Mouse (Mus musculus) neural tube, embryonic 14.5 days (tissue): ENCODE measurements around the gene Tnn. TPM values are rescaled to one million over a fixed set of nuclear protein-coding genes. Genes with fewer than 3 reads are reported as not detected.

Experiments
- ATAC-seq: fragments of 200-750 bp; cut with Nextera tagmentation; 2 replicates; pipeline ENCODE4 v1.8.0; 2017; ENCODE audit warnings: low read depth, mild to moderate bottlenecking, moderate TSS enrichment, moderate library complexity
- H3K27ac ChIP-seq: fragments of 300-500 bp; sonication (generic); 2 replicates; pipeline ENCODE4 v1.5.1; 2014; ENCODE audit warnings: low read depth, mild to moderate bottlenecking, control low read depth, low read length, moderate library complexity, mixed read lengths
- H3K27me3 ChIP-seq: fragments of 300-500 bp; sonication (generic); 2 replicates; pipeline ENCODE4 v1.6.1; 2014; ENCODE audit warnings: low read length; ENCODE audit not compliant: control insufficient read depth, insufficient read depth
- H3K36me3 ChIP-seq: fragments of 300-500 bp; sonication (generic); 2 replicates; pipeline ENCODE4 v1.6.1; 2014; ENCODE audit warnings: low read length, mixed read lengths; ENCODE audit not compliant: control insufficient read depth, insufficient read depth
- H3K4me1 ChIP-seq: fragments of 300-500 bp; sonication (generic); 2 replicates; pipeline ENCODE4 v1.6.1; 2014; ENCODE audit warnings: low read length; ENCODE audit not compliant: control insufficient read depth, insufficient read depth
- H3K4me2 ChIP-seq: fragments of 300-500 bp; sonication (generic); 2 replicates; pipeline ENCODE4 v1.6.1; 2014; ENCODE audit warnings: mild to moderate bottlenecking, low read depth, low read length, control low read depth
- H3K4me3 ChIP-seq: fragments of 300-500 bp; sonication (generic); 2 replicates; pipeline ENCODE4 v1.5.1; 2014; ENCODE audit warnings: low read depth, low read length, control low read depth, mixed read lengths
- H3K9ac ChIP-seq: fragments of 300-500 bp; sonication (generic); replicated peaks from 2 replicates; pipeline ENCODE4 v1.6.1; 2014; ENCODE audit warnings: low read depth, mild to moderate bottlenecking, control low read depth, low read length, mixed read lengths
- H3K9me3 ChIP-seq: fragments of 300-500 bp; sonication (generic); 2 replicates; pipeline ENCODE4 v1.6.1; 2016; ENCODE audit warnings: low read length; ENCODE audit not compliant: control insufficient read depth
- WGBS: fragments of 180-500 bp; shearing (Covaris S2); extraction: QIAGEN DNeasy Blood & Tissue Kit; methylation state at CpG from one replicate; pipeline ENCODE4 v1.1.7; 2014; 5-methylcytosine and 5-hydroxymethylcytosine counted together
- polyA plus RNA-seq: library from polyadenylated mRNA; unstranded; fragments of >200 nt; fragmentation: Nextera tagmentation; extraction: Ambion mirVana; gene quantifications from 2 replicates; pipeline ENCODE4 v1.2.1, GENCODE M21; 2014

The Tnn gene
- polyA plus RNA-seq, 1 experiment from 2014 or later = 0.19 TPM

DNA sequence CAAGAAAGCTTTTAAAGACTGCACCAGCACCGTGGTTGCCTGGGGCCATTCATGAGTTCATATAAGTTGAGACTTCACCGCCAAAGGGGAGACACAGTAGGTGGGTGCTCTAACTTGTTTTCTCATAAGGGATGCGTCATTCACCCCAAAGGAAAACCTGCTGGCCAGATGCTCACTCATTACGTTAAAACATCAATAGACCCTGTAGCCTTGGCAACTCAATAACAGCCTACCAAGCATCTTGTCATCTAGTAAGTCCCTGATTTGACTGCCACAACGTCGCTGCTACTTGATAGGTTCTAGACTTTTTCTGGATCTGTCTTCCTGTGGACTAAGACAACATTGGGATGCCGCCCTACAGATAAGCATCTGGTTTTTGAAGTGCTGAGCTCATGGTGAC is 111.0 kb downstream of the Tnn start:
- ATAC-seq = no peak
- no peaks in the 10 kb centered on the region for H3K36me3 ChIP-seq
- H3K27ac ChIP-seq = no peak overlapping the region
- H3K4me1 ChIP-seq = no peaks in the 10 kb centered on the region
- WGBS = 83% methylated on average over 7 of the region's 7 CpGs
- H3K9ac ChIP-seq = no peak overlapping the region
- no peak overlapping the region for H3K4me2 ChIP-seq
- H3K9me3 ChIP-seq = no peaks in the 10 kb centered on the region
- no peaks in the 10 kb centered on the region for H3K27me3 ChIP-seq
- no peak overlapping the region for H3K4me3 ChIP-seq

DNA sequence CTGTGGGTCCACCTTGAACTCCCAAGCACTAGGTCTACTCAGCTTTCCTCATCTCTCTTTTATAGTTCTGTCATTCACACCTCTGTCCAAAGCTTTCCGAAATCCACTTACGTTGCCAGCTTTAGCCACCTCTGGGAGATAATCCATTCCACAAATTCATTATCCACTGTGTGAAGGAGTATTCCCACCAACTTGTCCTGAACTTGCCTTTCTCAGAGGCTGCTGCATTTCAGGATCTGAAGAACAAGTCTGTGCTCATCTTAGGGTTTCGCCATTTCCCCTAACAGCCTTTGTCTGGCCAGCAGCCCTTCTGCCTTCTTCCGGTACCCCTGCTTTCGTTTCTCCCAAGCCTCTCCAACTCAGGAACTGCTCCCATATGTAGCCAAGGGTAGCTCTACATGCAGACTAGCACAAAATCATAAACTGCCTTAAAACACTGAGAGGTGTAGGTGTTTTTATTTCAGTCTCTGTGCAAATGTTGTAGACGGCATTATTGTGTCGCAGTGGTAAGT is 112.1 kb downstream of the Tnn start:
- H3K4me2 ChIP-seq = no peak overlapping the region
- H3K27ac ChIP-seq = no peak overlapping the region
- H3K27me3 ChIP-seq = no peaks in the 10 kb centered on the region
- WGBS = 94% methylated on average over 7 of the region's 7 CpGs
- no peak for ATAC-seq
- no peaks in the 10 kb centered on the region for H3K4me1 ChIP-seq
- no peaks in the 10 kb centered on the region for H3K9me3 ChIP-seq
- no peak overlapping the region for H3K4me3 ChIP-seq
- H3K36me3 ChIP-seq = no peaks in the 10 kb centered on the region
- no peak overlapping the region for H3K9ac ChIP-seq

- 69% methylated on average over 7 of the region's 7 CpGs for WGBS
- ATAC-seq = no peak
- no peak overlapping the region for H3K4me3 ChIP-seq
- H3K27ac ChIP-seq = no peak overlapping the region
- H3K9ac ChIP-seq = no peak overlapping the region
- H3K4me1 ChIP-seq = no peaks in the 10 kb centered on the region
- H3K4me2 ChIP-seq = no peak overlapping the region
- no peaks in the 10 kb centered on the region for H3K36me3 ChIP-seq
- H3K9me3 ChIP-seq = no peaks in the 10 kb centered on the region
- H3K27me3 ChIP-seq = no peaks in the 10 kb centered on the region
Observed at GRCm38 (mm10) chr1:160039951-160040645, 113.3 kb downstream of the Tnn start.

DNA sequence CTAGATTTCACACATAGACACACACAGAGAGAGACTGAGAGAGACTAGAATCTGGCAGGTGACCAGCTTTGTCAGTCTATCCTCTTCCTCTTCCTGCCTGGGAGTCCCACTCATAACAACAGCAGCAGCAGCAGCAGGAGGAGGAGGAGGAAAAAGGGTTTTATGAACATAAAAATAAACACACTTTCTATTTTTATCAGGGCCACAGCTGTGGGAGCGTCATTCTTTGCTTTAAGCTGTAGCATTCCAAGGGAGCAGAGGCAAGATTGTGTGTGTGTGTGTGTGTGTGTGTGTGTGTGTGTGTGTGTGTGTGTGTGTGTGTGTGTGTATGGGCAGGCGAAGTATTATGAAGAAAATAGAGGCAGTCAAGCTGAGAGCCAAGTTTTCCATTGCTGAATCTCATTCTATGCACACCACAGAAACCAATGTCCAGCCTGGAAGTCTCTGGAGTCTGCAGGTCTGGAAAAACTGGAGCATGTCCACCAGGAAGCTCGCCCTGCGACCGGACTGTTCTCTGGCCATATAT is 116.3 kb downstream of the Tnn start:
- H3K27me3 ChIP-seq = no peaks in the 10 kb centered on the region
- no peak overlapping the region for H3K27ac ChIP-seq
- no peaks in the 10 kb centered on the region for H3K4me1 ChIP-seq
- H3K4me2 ChIP-seq = no peak overlapping the region
- no peaks in the 10 kb centered on the region for H3K9me3 ChIP-seq
- H3K9ac ChIP-seq = no peak overlapping the region
- ATAC-seq = no peak
- H3K4me3 ChIP-seq = no peak overlapping the region
- WGBS = 88% methylated on average over 5 of the region's 5 CpGs
- H3K36me3 ChIP-seq = no peaks in the 10 kb centered on the region

DNA sequence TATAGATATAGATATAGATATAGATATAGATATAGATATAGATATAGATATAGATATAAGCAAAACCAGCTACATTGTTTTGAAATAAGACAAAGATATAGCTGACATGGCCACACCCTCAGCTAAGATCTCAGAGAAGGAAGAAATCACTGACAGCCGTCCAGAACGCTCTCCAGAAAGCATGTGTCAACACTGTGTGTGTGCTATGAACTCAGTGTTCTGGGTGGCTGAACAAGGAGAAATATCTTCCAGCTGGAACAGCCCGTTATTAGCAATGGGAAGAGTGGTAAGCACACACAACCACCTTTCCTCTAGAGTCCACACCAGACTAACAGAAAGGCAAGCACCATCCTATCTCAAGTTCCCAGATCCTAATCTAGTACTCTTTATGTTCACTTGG is 117.8 kb downstream of the Tnn start:
- no peaks in the 10 kb centered on the region for H3K4me1 ChIP-seq
- no peak for ATAC-seq
- H3K27ac ChIP-seq = no peak overlapping the region
- no peaks in the 10 kb centered on the region for H3K27me3 ChIP-seq
- H3K4me2 ChIP-seq = no peak overlapping the region
- H3K36me3 ChIP-seq = no peaks in the 10 kb centered on the region
- no peak overlapping the region for H3K4me3 ChIP-seq
- H3K9me3 ChIP-seq = no peaks in the 10 kb centered on the region
- H3K9ac ChIP-seq = no peak overlapping the region
- 74% methylated on average over 3 of the region's 3 CpGs for WGBS

Other genes starting within 250 kb of the Tnn start
- gene 4930523C07Rik, start 109.2 kb downstream of the Tnn start, polyA plus RNA-seq = 1.4 and 3.3 TPM in 2 replicates
- 118 and 138 TPM in 2 replicates for gene Mrps14, start 41.6 kb upstream of the Tnn start, polyA plus RNA-seq
- gene Cacybp, start 59.3 kb upstream of the Tnn start, polyA plus RNA-seq = 248 and 280 TPM in 2 replicates